In the genomic region with DNA sequence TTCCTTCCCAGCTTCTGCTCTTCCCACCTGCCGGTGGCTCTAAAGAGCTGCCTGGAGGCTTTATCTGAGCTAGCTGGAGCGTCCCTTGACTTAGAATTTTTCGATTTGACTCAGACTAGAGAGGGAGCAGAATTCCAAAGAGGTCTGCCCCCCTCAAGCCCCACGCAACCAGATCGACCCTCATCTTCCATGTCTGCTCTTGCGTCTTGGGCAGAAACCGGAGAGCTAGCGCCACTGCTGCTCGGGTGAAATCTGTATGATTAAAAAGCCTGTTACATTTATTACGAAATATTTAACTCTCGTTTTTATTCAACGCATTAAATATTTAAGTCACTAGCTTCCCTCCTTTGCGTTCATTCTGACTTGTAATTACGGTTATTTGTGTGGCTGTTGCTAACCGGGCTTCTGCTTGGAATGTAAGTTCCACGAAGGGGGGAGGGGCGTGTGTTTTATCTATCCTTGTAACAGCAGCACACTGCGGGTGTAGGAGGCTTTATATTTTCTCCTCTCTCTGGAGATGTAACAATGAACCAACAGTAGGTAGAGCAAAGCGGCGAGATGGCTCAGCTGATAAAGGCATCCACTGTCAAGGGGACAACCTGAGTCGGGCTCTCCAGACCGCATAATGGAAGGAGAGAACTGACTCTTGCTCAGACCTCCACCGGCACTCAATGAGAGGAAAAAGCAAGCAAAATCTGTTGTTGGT, we compare ENCODE assay signal across 8 mouse cellular contexts. TPM values are rescaled to one million over a fixed set of nuclear protein-coding genes. Genes with fewer than 3 reads are reported as not detected.
DNase-seq lines count a peak whose midpoint lies in the region; ATAC-seq lines count a peak whose summit lies in the region.

No protein-coding gene starts in this region.

- peak overlapping the region; percentile 73 for H3K9ac ChIP-seq in kidney, embryonic 16.5 days (replicated peaks; ENCODE audit: low read length)
- peak overlapping the region; percentile 63 for H3K9ac ChIP-seq in forebrain, embryonic 15.5 days (replicated peaks)
- H3K9ac ChIP-seq in midbrain, embryonic 16.5 days (ENCODE audit: low read depth, low read length), result peak overlapping the region; percentile 63

- no peaks in the 10 kb centered on the region for H3K36me3 ChIP-seq in kidney, embryonic 16.5 days (ENCODE audit: insufficient read depth, low read length)
- H3K36me3 ChIP-seq in forebrain, embryonic 15.5 days, result no peaks in the 10 kb centered on the region
- no peaks in the 10 kb centered on the region for H3K36me3 ChIP-seq in midbrain, embryonic 16.5 days (ENCODE audit: control insufficient read depth, insufficient read depth, low read length)

- no peak for DNase-seq in kidney, postnatal 14 days
- peak; percentile 26 for DNase-seq in left cerebral cortex, postnatal 4 days
- no peak for DNase-seq in spleen, postnatal 36 days (ENCODE audit: low spot score in 2 of 2)

- peak overlapping the region; percentile 52 for H3K4me3 ChIP-seq in kidney, embryonic 16.5 days (ENCODE audit: low read length)
- peak overlapping the region; percentile 70 for H3K4me3 ChIP-seq in brown adipose tissue, adult 24 weeks (ENCODE audit: insufficient read depth, low read depth, low read length)
- peak overlapping the region; percentile 55 for H3K4me3 ChIP-seq in forebrain, embryonic 15.5 days
- peak overlapping the region; percentile 51 for H3K4me3 ChIP-seq in midbrain, embryonic 16.5 days (ENCODE audit: low read depth, low read length)

- no peaks in the 10 kb centered on the region for H3K9me3 ChIP-seq in kidney, embryonic 16.5 days (ENCODE audit: low read length)
- H3K9me3 ChIP-seq in forebrain, embryonic 15.5 days, result no peaks in the 10 kb centered on the region
- H3K9me3 ChIP-seq in midbrain, embryonic 16.5 days (replicated peaks; ENCODE audit: control insufficient read depth, low read length, poor library complexity, severe bottlenecking), result no peaks in the 10 kb centered on the region

- no peak; the same call in 1 of the 2 replicates for ATAC-seq in kidney, embryonic 16.5 days (ENCODE audit: low FRiP score, low TSS enrichment)
- peak; percentile 29; the same call in 1 of the 2 replicates for ATAC-seq in forebrain, embryonic 15.5 days (replicated peaks)
- peak; percentile 59; the same call in 1 of the 2 replicates for ATAC-seq in midbrain, embryonic 16.5 days
- ATAC-seq in megakaryocyte-erythroid progenitor cell, adult 5-6 weeks (replicated peaks; ENCODE audit: low FRiP score, low TSS enrichment, poor library complexity, severe bottlenecking), result no peak

- intact Hi-C loops in left cerebral cortex, postnatal 4 days (cut with DNase I), result no loop called here

- peak overlapping the region; percentile 97 for H3K4me2 ChIP-seq in kidney, embryonic 16.5 days (replicated peaks; ENCODE audit: low read depth, low read length)
- peak overlapping the region; percentile 89 for H3K4me2 ChIP-seq in forebrain, embryonic 15.5 days (replicated peaks)
- H3K4me2 ChIP-seq in midbrain, embryonic 16.5 days (ENCODE audit: low read length), result peak overlapping the region; percentile 58

- H3K27ac ChIP-seq in kidney, embryonic 16.5 days (ENCODE audit: low read length), result no peak overlapping the region
- H3K27ac ChIP-seq in brown adipose tissue, adult 24 weeks (replicated peaks; ENCODE audit: low read depth, low read length), result no peak overlapping the region
- peak overlapping the region; percentile 96 for H3K27ac ChIP-seq in forebrain, embryonic 15.5 days (replicated peaks)
- H3K27ac ChIP-seq in midbrain, embryonic 16.5 days (ENCODE audit: low read length), result peak overlapping the region; percentile 93

- peaks cover 49% of the 10 kb centered on the region for H3K27me3 ChIP-seq in kidney, embryonic 16.5 days (ENCODE audit: insufficient read depth, low read length)
- peaks cover 9% of the 10 kb centered on the region; the same call in 1 of the 2 replicates for H3K27me3 ChIP-seq in forebrain, embryonic 15.5 days
- H3K27me3 ChIP-seq in midbrain, embryonic 16.5 days (ENCODE audit: control insufficient read depth, insufficient read depth, low read depth, low read length), result no peaks in the 10 kb centered on the region

- 4% methylated on average over 23 of the region's 23 CpGs for WGBS in kidney, embryonic 16.5 days
- 4% methylated on average over 23 of the region's 23 CpGs for WGBS in forebrain, embryonic 15.5 days
- WGBS in midbrain, embryonic 16.5 days, result 2% methylated on average over 23 of the region's 23 CpGs

- H3K4me1 ChIP-seq in kidney, embryonic 16.5 days (ENCODE audit: insufficient read depth, low read length), result 0 out of 2 replicates have a peak, but pooled peaks cover 11% of the 10 kb centered on the region
- peaks cover 2% of the 10 kb centered on the region; the same call in 1 of the 2 replicates for H3K4me1 ChIP-seq in brown adipose tissue, adult 24 weeks (ENCODE audit: control insufficient read depth, insufficient read depth, insufficient read length, low read length)
- peaks cover 15% of the 10 kb centered on the region for H3K4me1 ChIP-seq in forebrain, embryonic 15.5 days
- H3K4me1 ChIP-seq in midbrain, embryonic 16.5 days (ENCODE audit: control insufficient read depth, insufficient read depth, low read length), result peaks cover 17% of the 10 kb centered on the region

RNA-seq across cellular contexts. Expression of a gene that starts 8.6 kb away (rescaled TPM):
- polyA plus RNA-seq in kidney, embryonic 16.5 days (2015; fragmentation: Nextera tagmentation; extraction: Ambion mirVana), result 6.4 and 6.7 TPM in 2 replicates
- polyA plus RNA-seq in brown adipose tissue, adult 24 weeks (2012; ENCODE audit: insufficient read depth, insufficient read length, missing spikeins), result 13.1 and 15.5 TPM in 2 replicates
- 23.0 and 23.2 TPM in 2 replicates for polyA plus RNA-seq in forebrain, embryonic 15.5 days (2015; fragmentation: Nextera tagmentation; extraction: Ambion mirVana)
- 100 to 1,000 TPM in 1 of 2 experiments, 10 to 100 TPM in 1; 97.9 to 102 TPM for total RNA-seq in left cerebral cortex, postnatal 4 days (2021)
- polyA plus RNA-seq in midbrain, embryonic 16.5 days (2015; fragmentation: Nextera tagmentation; extraction: Ambion mirVana), result 31.4 and 37.5 TPM in 2 replicates
- total RNA-seq in megakaryocyte-erythroid progenitor cell, adult 5-6 weeks (2014; fragmentation: Nextera tagmentation), result 12.1 and 15.0 TPM in 2 replicates
- total RNA-seq in megakaryocyte-erythroid progenitor cell, adult 5-6 weeks (2017), result 26.7 and 28.3 TPM in 2 replicates

RNA-seq across cellular contexts. Expression of a gene that starts 55.9 kb away (rescaled TPM):
- 11.5 and 14.5 TPM in 2 replicates for polyA plus RNA-seq in kidney, embryonic 16.5 days (2015; fragmentation: Nextera tagmentation; extraction: Ambion mirVana)
- not detected in 2 replicates for polyA plus RNA-seq in brown adipose tissue, adult 24 weeks (2012; ENCODE audit: insufficient read depth, insufficient read length, missing spikeins)
- polyA plus RNA-seq in forebrain, embryonic 15.5 days (2015; fragmentation: Nextera tagmentation; extraction: Ambion mirVana), result not detected in 2 replicates
- not detected for total RNA-seq in left cerebral cortex, postnatal 4 days (2021)
- not detected in 2 replicates for polyA plus RNA-seq in midbrain, embryonic 16.5 days (2015; fragmentation: Nextera tagmentation; extraction: Ambion mirVana)
- not detected in 2 replicates for total RNA-seq in megakaryocyte-erythroid progenitor cell, adult 5-6 weeks (2014; fragmentation: Nextera tagmentation)
- not detected in 2 replicates for total RNA-seq in megakaryocyte-erythroid progenitor cell, adult 5-6 weeks (2017)

RNA-seq across cellular contexts. Expression of a gene that starts 57.7 kb away (rescaled TPM):
- polyA plus RNA-seq in kidney, embryonic 16.5 days (2015; fragmentation: Nextera tagmentation; extraction: Ambion mirVana), result 226 and 238 TPM in 2 replicates
- 311 and 382 TPM in 2 replicates for polyA plus RNA-seq in brown adipose tissue, adult 24 weeks (2012; ENCODE audit: insufficient read depth, insufficient read length, missing spikeins)
- polyA plus RNA-seq in forebrain, embryonic 15.5 days (2015; fragmentation: Nextera tagmentation; extraction: Ambion mirVana), result 106 and 116 TPM in 2 replicates
- total RNA-seq in left cerebral cortex, postnatal 4 days (2021), result 10 to 100 TPM; 33.5 to 33.8 TPM
- polyA plus RNA-seq in midbrain, embryonic 16.5 days (2015; fragmentation: Nextera tagmentation; extraction: Ambion mirVana), result 81.6 and 81.7 TPM in 2 replicates
- total RNA-seq in megakaryocyte-erythroid progenitor cell, adult 5-6 weeks (2014; fragmentation: Nextera tagmentation), result 192 and 206 TPM in 2 replicates
- total RNA-seq in megakaryocyte-erythroid progenitor cell, adult 5-6 weeks (2017), result 179 and 181 TPM in 2 replicates

Comparison
In these comparisons a context has a peak if more than half of its experiments do, and no peak if none do; other contexts are left out.
1. ATAC-seq: peak in forebrain, embryonic 15.5 days (single experiment) and midbrain, embryonic 16.5 days (single experiment); none in kidney, embryonic 16.5 days (single experiment) and megakaryocyte-erythroid progenitor cell, adult 5-6 weeks (single experiment).
2. H3K27ac ChIP-seq: peak in forebrain, embryonic 15.5 days (single experiment) and midbrain, embryonic 16.5 days (single experiment); none in kidney, embryonic 16.5 days (single experiment) and brown adipose tissue, adult 24 weeks (single experiment).
3. RNA of a gene that starts 55.9 kb away (polyA plus RNA-seq): 11.5 to 14.5 TPM in kidney, embryonic 16.5 days; not detected in forebrain, embryonic 15.5 days, not detected in midbrain, embryonic 16.5 days and not detected in brown adipose tissue, adult 24 weeks; every median in the first group is over 10 times any median in the second.
4. Peak in every context shown above with its lines, with median percentiles within 50 percentile points of each other: H3K4me2 ChIP-seq, H3K4me3 ChIP-seq and H3K9ac ChIP-seq.